Mouse (Mus musculus) ES-E14 (cell line): Measurements from ENCODE around the gene Pde6d.

Source experiments
- CHD2 ChIP-seq: IDR thresholded peaks from 2 replicates; pipeline ENCODE4 v1.6.1; 2014; ENCODE audit warnings: mild to moderate bottlenecking, low read depth, low read length, inconsistent platforms
- HCFC1 ChIP-seq: IDR thresholded peaks from 2 replicates; pipeline ENCODE4 v1.6.1; 2012; ENCODE audit warnings: low read length, inconsistent platforms, borderline replicate concordance; ENCODE audit not compliant: insufficient read depth
- MAFK ChIP-seq: IDR thresholded peaks from 2 replicates; pipeline ENCODE4 v1.6.1; 2014; ENCODE audit warnings: mild to moderate bottlenecking, low read depth, low read length, inconsistent platforms; ENCODE audit not compliant: insufficient read depth
- ZC3H11A ChIP-seq: IDR thresholded peaks from 2 replicates; pipeline ENCODE4 v1.6.1; 2012; ENCODE audit warnings: low read depth, mild to moderate bottlenecking, inconsistent platforms, low read length, borderline replicate concordance
- ZNF384 ChIP-seq: IDR thresholded peaks from 2 replicates; pipeline ENCODE4 v1.6.1; 2012; ENCODE audit warnings: low read depth, low read length, inconsistent platforms

DNA sequence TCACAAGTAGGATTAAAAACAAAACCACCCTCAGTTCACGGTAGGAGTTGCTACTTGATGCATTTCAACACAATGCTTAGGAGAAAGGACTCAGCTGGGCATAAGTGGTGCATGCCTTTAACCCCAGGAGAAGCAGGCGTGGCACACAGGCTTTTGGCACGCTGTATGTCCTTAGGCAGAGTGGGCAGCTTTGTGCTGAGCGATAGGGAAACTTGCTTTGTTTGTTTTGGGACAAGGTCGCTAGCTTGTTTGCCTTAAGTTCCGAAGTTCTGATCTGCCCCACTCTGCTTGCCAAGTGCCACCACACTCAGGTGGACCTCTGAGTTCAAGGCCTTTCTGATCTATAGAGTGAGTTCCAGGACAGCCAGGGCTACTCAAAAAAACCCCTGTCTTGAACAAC, 12.9 kb upstream of the Pde6d start:
- TF ChIP-seq ZC3H11A (no peak), MAFK (no peak), HCFC1 (no peak), ZNF384 (no peak), CHD2 (no peak)
